In the genomic region with DNA sequence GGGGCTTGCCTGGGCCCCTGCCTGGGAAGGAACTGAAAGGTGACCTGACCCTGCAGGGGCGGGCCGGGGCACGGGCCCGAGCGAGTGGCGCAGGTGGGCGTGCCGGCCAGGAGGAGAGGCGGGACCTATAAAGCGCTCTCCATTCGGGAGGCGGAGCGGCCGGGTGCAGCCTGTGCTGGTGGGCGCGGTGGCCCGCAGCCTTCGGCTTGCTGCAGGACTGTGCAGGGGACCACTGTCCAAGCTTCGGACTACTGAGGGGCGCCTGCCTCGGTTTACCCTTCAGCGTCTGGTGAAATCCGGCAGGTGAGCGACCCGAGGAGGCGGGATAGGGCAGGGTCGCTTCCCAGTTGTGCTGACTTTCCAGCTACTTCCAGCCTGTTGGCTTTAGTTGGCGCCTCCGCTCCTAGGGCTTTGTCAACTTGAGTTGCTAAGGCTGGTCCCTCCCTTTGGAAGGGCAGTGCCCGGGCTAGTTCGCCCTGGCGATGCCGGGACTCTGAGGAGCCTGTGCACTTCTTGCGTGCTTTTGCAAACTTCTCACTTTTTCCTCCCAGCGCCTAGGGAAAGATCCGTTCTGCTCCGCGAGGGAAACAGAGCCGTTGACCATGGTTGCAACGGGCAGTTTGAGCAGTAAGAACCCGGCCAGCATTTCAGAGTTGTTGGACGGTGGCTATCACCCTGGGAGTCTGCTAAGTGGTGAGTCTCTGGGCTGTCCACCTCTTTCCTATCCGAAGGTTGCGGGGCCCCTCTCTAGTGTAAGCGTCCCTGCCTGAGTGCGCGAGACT, we compare ENCODE assay signal across 9 mouse cellular contexts. TPM values are rescaled to one million over a fixed set of nuclear protein-coding genes. Genes with fewer than 3 reads are reported as not detected.
DNase-seq lines count a peak whose midpoint lies in the region; ATAC-seq and TF ChIP-seq lines count a peak whose summit lies in the region.
"Had no signal": no experiment of that assay in that cellular context is flagged by ENCODE, and none has a peak within 500 bp of the region (broad histone marks: within the 10 kb centered on the region; RNA-seq: fewer than 3 reads in every experiment).

No protein-coding gene starts in this region.

- H3K27me3 ChIP-seq in embryonic facial prominence, embryonic 15.5 days: peaks cover 5% of the 10 kb centered on the region; the same call in 1 of the 2 replicates
- 0 out of 2 replicates have a peak, but pooled peaks cover 3% of the 10 kb centered on the region for H3K27me3 ChIP-seq in heart, embryonic 14.5 days (ENCODE audit: control insufficient read depth, insufficient read depth, low read length)
- H3K27me3 ChIP-seq in kidney, postnatal 0 days (ENCODE audit: insufficient read depth, low read length): no peaks in the 10 kb centered on the region; the same call in 1 of the 2 replicates

- peak; percentile 86 for ATAC-seq in embryonic facial prominence, embryonic 15.5 days (ENCODE audit: insufficient number of reproducible peaks, low FRiP score, low TSS enrichment, low read depth)
- ATAC-seq in heart, embryonic 14.5 days (ENCODE audit: insufficient number of reproducible peaks, insufficient read depth, low FRiP score, low read depth): peak; percentile 86
- ATAC-seq in kidney, postnatal 0 days (replicated peaks; ENCODE audit: low FRiP score, low read depth): peak; percentile 96

- H3K36me3 ChIP-seq in embryonic facial prominence, embryonic 15.5 days: peaks cover 8% of the 10 kb centered on the region
- H3K36me3 ChIP-seq in heart, embryonic 14.5 days (ENCODE audit: control insufficient read depth, insufficient read depth, low read length): no peaks in the 10 kb centered on the region
- no peaks in the 10 kb centered on the region for H3K36me3 ChIP-seq in kidney, postnatal 0 days (ENCODE audit: insufficient read depth, low read length)

- no peak for TF ChIP-seq CTCF in kidney, postnatal 0 days (IDR thresholded peaks at IDR 0.05; ENCODE audit: low read depth)

- peak overlapping the region; percentile 58 for H3K9ac ChIP-seq in embryonic facial prominence, embryonic 15.5 days
- peak overlapping the region; percentile 71 for H3K9ac ChIP-seq in heart, embryonic 14.5 days (ENCODE audit: low read length)
- peak overlapping the region; percentile 51 for H3K9ac ChIP-seq in kidney, postnatal 0 days (ENCODE audit: low read depth, low read length)

- peak overlapping the region; percentile 65 for H3K27ac ChIP-seq in embryonic facial prominence, embryonic 15.5 days (replicated peaks)
- no peak overlapping the region for H3K27ac ChIP-seq in heart, embryonic 14.5 days (replicated peaks in 1 of 2; ENCODE audit: control insufficient read depth in 1 of 2, insufficient read depth in 1 of 2, low read depth in 2 of 2, low read length in 2 of 2)
- no peak overlapping the region for H3K27ac ChIP-seq in kidney, postnatal 0 days

- peaks cover 7% of the 10 kb centered on the region for H3K4me1 ChIP-seq in embryonic facial prominence, embryonic 15.5 days
- peaks cover 5 to 17% of the 10 kb centered on the region in 2 experiments for H3K4me1 ChIP-seq in heart, embryonic 14.5 days (ENCODE audit: control insufficient read depth in 2 of 2, insufficient read depth in 2 of 2, low read length in 2 of 2)
- H3K4me1 ChIP-seq in kidney, postnatal 0 days (replicated peaks; ENCODE audit: insufficient read depth, low read length): 0 out of 2 replicates have a peak, but pooled peaks cover 3% of the 10 kb centered on the region

- peak overlapping the region; percentile 80 for H3K4me2 ChIP-seq in embryonic facial prominence, embryonic 15.5 days (replicated peaks)
- peak overlapping the region; percentile 96 for H3K4me2 ChIP-seq in heart, embryonic 14.5 days (ENCODE audit: low read length)
- H3K4me2 ChIP-seq in kidney, postnatal 0 days (ENCODE audit: low read length): peak overlapping the region; percentile 79

- peak overlapping the region; percentile 66 for H3K4me3 ChIP-seq in embryonic facial prominence, embryonic 15.5 days (replicated peaks)
- H3K4me3 ChIP-seq in heart, embryonic 14.5 days (ENCODE audit: control insufficient read depth in 1 of 2, insufficient read depth in 1 of 2, low read depth in 1 of 2, low read length in 2 of 2): peak overlapping the region; percentile 58 to 74
- peak overlapping the region; percentile 52 for H3K4me3 ChIP-seq in kidney, postnatal 0 days (replicated peaks; ENCODE audit: low read depth, low read length)

- peak; percentile 57 for DNase-seq in ES-CJ7 (ENCODE audit: low read depth, low spot score)
- DNase-seq in adrenal gland, adult 8-10 months: peak; percentile 32
- DNase-seq in kidney, postnatal 0 days (ENCODE audit: low spot score): peak; percentile 80
- DNase-seq in lung, postnatal 14 days: peak; percentile 44
- peak; percentile 89 for DNase-seq in ovary, postnatal 36 days (ENCODE audit: low spot score)
- DNase-seq in adipocyte (ENCODE audit: low spot score): no peak

- H3K9me3 ChIP-seq in embryonic facial prominence, embryonic 15.5 days (replicated peaks): no peaks in the 10 kb centered on the region
- H3K9me3 ChIP-seq in heart, embryonic 14.5 days (ENCODE audit: control insufficient read depth, low read length): no peaks in the 10 kb centered on the region
- H3K9me3 ChIP-seq in kidney, postnatal 0 days (replicated peaks; ENCODE audit: low read length): no peaks in the 10 kb centered on the region

- under 1% methylated on average over 47 of the region's 47 CpGs for WGBS in embryonic facial prominence, embryonic 15.5 days
- under 1% methylated on average over 47 of the region's 47 CpGs for WGBS in heart, embryonic 14.5 days
- WGBS in kidney, postnatal 0 days: under 1% methylated on average over 47 of the region's 47 CpGs

RNA-seq across cellular contexts. Expression of gene Ddit4l, which starts 2.4 kb away (rescaled TPM):
- 1 to 10 TPM; 1.1 to 2.0 (median 1.5) TPM for total RNA-seq in adrenal gland, adult 8-10 months (2022)
- polyA plus RNA-seq in embryonic facial prominence, embryonic 15.5 days (2015; fragmentation: Nextera tagmentation; extraction: Ambion mirVana): 46.5 and 48.4 TPM in 2 replicates
- 7.9 and 11.1 TPM in 2 replicates for polyA plus RNA-seq in heart, embryonic 14.5 days (2014; fragmentation: Nextera tagmentation; extraction: Ambion mirVana)
- 19.6 and 23.1 TPM in 2 replicates for polyA plus RNA-seq in kidney, postnatal 0 days (2015; fragmentation: Nextera tagmentation; extraction: Ambion mirVana)

RNA-seq across cellular contexts. Expression of gene Gm21962, which starts 47.6 kb away (rescaled TPM):
- not detected for total RNA-seq in adrenal gland, adult 8-10 months (2022)
- polyA plus RNA-seq in embryonic facial prominence, embryonic 15.5 days (2015; fragmentation: Nextera tagmentation; extraction: Ambion mirVana): not detected in 2 replicates
- not detected in 2 replicates for polyA plus RNA-seq in heart, embryonic 14.5 days (2014; fragmentation: Nextera tagmentation; extraction: Ambion mirVana)
- not detected in 2 replicates for polyA plus RNA-seq in kidney, postnatal 0 days (2015; fragmentation: Nextera tagmentation; extraction: Ambion mirVana)
- polyA plus RNA-seq: gonadal fat pad, adult 2 months had no signal
